Mouse (Mus musculus) effector memory CD4-positive, alpha-beta T cell, adult 7 months (primary cell): ENCODE data around the gene Pbx4. TPM values are rescaled to one million over a fixed set of nuclear protein-coding genes. Genes with fewer than 3 reads are reported as not detected.

ENCODE experiments used
- polyA plus RNA-seq: library from polyadenylated mRNA; unstranded; fragments of 100-300 nt; shearing (Covaris generic); gene quantifications from one replicate; pipeline ENCODE4 v1.2.1, GENCODE M21; 2017

Gene Pbx4
- polyA plus RNA-seq, result 15.9 TPM

GRCm38 (mm10) chr8:69832298-69832853, at the start of gene Pbx4:
Gene Pbx4 (plus strand): TSS chr8:69832491.

GRCm38 (mm10) chr8:69790773-69791367, 41.4 kb upstream of the Pbx4 start, which contains the start of the genes Atp13a1 and Zfp866:
Gene Atp13a1 (plus strand): TSS chr8:69791163.
Gene Zfp866 (minus strand): TSS chr8:69791178.

GRCm38 (mm10) chr8:69808094-69808863, 24.0 kb upstream of the Pbx4 start, which contains the start of gene Gmip:
Gene Gmip (plus strand): TSS chr8:69808679.

DNA sequence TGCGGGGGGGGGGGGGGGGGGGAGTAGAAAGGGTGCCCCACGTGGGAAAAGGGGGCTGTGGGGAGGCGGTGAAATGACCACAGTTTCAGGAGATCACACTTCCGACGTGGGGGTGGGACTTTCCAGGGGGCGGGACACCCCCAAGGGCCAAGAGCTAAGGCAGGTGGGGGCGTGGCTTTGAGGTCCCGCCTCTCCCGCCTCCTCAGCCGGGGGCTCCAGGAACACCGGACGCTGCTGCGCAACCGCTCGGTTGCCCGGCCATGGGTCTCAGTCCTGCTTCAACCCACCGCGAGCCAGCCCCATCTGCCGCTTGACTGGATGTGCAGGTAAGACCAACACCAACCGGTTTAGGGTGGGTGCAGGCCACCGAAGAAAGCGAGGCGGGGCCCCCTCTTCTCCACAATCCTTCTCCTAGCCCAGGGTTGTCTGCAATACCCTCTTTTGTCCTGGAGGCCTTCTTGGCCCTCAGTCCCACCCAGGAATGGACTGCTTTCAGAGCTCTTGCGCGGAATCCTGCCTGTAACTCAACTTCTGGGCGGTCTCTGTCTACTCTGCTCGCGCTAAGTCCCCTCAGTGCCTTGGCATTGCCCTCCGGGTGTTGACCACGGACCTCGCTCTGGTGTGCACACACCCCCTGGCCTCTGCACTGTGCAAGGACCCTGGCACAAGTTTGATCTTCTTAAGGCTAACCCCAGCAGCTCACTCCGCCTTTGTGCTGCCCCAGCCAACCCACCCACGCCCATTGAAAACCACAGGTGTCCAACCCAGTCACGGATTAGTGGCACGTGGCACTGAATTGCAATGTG, 9.7 kb upstream of the Pbx4 start, which contains the start of gene Lpar2:
Gene Lpar2 (plus strand): TSS at position 44 of the 806 bp plus-strand sequence.

DNA sequence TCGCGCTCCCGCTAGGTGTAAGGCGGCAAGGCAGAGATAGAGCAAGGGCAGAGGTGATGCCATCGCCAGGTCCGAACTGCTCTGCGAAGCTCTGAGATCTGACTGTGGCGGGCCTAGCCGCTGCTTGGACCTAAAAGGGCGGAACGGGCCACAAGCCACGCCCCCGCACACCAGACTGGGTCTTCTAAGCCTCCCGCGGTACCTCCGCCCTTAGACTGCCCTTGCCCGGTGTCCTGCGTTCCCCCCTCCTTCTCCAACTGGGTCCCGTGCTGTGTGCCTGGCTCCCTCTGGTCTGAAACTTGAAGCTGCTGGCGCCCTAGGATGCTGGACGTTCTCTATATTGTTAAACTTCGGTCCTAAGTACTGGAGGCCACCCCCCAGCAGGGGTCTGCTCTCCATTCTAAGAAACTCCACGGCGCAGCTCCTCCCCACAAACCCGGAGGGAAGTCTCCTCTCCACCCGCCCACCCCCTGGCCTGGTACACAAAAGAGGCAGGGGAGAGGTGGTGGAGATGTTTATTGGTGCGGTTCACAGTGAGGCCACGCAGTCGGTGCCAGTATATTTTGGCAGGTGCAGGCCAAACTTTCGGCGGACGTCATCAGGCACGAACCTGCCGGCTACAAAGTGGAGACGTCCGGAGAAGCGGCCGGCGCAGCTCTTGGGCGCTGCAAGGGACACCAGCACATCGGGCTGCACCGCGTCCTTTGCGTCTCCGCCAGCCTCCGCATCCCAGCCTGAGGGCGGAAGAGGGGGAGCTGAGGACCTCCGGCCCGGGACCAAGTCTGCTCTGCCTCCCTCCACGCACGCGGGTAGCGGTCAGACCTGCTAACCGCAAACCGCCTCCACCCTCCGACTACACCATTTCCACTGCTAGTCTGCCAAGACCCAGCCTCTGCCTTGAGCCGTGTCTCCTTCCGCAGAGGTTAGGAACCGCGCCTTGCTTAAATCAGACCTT, 55.3 kb downstream of the Pbx4 start, which contains the start of gene Cilp2:
Gene Cilp2 (minus strand): TSS at position 399 of the 955 bp plus-strand sequence.

GRCm38 (mm10) chr8:69902163-69903062, 70.1 kb downstream of the Pbx4 start, which contains the start of the genes Tssk6, Ndufa13 and Yjefn3:
Gene Tssk6 (plus strand): TSS chr8:69902184.
Gene Ndufa13 (minus strand): TSS chr8:69902558.
Gene Yjefn3 (minus strand): TSS chr8:69902712.

Other genes with a start within 250 kb of the Pbx4 start
- 47.4 TPM for gene Zfp868, start 206.9 kb upstream of the Pbx4 start, polyA plus RNA-seq
- gene Zfp964, start 178.0 kb upstream of the Pbx4 start, polyA plus RNA-seq, result not detected
- 100 TPM for gene Zfp869, start 121.8 kb upstream of the Pbx4 start, polyA plus RNA-seq
- 3.4 TPM for gene Zfp963, start 82.5 kb upstream of the Pbx4 start, polyA plus RNA-seq
- not detected for gene Gm20422, start 57.6 kb upstream of the Pbx4 start, polyA plus RNA-seq
- 83.2 TPM for gene Atp13a1, start 41.3 kb upstream of the Pbx4 start, polyA plus RNA-seq
- 17.8 TPM for gene Zfp866, start 41.3 kb upstream of the Pbx4 start, polyA plus RNA-seq
- 130 TPM for gene Gmip, start 23.8 kb upstream of the Pbx4 start, polyA plus RNA-seq
- not detected for gene Lpar2, start 10.1 kb upstream of the Pbx4 start, polyA plus RNA-seq
- not detected for gene Cilp2, start 55.2 kb downstream of the Pbx4 start, polyA plus RNA-seq
- 1.4 TPM for gene Tssk6, start 69.7 kb downstream of the Pbx4 start, polyA plus RNA-seq
- gene Ndufa13, start 70.1 kb downstream of the Pbx4 start, polyA plus RNA-seq, result 112 TPM
- not detected for gene Yjefn3, start 70.2 kb downstream of the Pbx4 start, polyA plus RNA-seq
- gene Gatad2a, start 163.9 kb downstream of the Pbx4 start, polyA plus RNA-seq, result 133 TPM
- 109 TPM for gene Mau2, start 210.2 kb downstream of the Pbx4 start, polyA plus RNA-seq
- gene Sugp1, start 210.3 kb downstream of the Pbx4 start, polyA plus RNA-seq, result 49.0 TPM
- gene Tm6sf2, start 240.4 kb downstream of the Pbx4 start, polyA plus RNA-seq, result not detected